Mouse (Mus musculus): ENCODE measurements around the gene Zfp579. TPM values are rescaled to one million over a fixed set of nuclear protein-coding genes. Genes with fewer than 3 reads are reported as not detected.
"Not testable (repeated sequence)": the region's sequence is repeated elsewhere in the genome, so short reads cannot be mapped to it uniquely, and the experiment has no call there.

The Zfp579 gene
- total RNA-seq, 2 experiments from 2014 or later = 36.9 to 39.0 TPM

- DNase-seq (ENCODE audit: low spot score in 2 of 2) = no peak
Observed at GRCm38 (mm10) chr7:5016057-5016456, 20.1 kb upstream of the Zfp579 start.

- peak; percentile 95 for DNase-seq (ENCODE audit: low spot score in 2 of 2)
Observed at GRCm38 (mm10) chr7:5015118-5016001, 19.4 kb upstream of the Zfp579 start, which contains the start of gene Gm44973. TSS of gene Gm44973 (plus strand) at chr7:5015496.

GRCm38 (mm10) chr7:5014251-5015117 lies 18.5 kb upstream of the Zfp579 start, which contains the start of the genes Zfp524 and Fiz1:
TSS of gene Zfp524 (plus strand) at chr7:5014415.
TSS of gene Fiz1 (minus strand) at chr7:5014697.
- peak; percentile 96 to 98 for DNase-seq (ENCODE audit: low spot score in 2 of 2)

GRCm38 (mm10) chr7:5012681-5013513 lies 16.9 kb upstream of the Zfp579 start:
- no peak for DNase-seq (ENCODE audit: low spot score in 2 of 2)

GRCm38 (mm10) chr7:5008229-5008628 lies 12.3 kb upstream of the Zfp579 start:
- DNase-seq (ENCODE audit: low spot score in 2 of 2) = no peak

- DNase-seq (ENCODE audit: low spot score in 2 of 2) = not testable (repeated sequence)
Observed at GRCm38 (mm10) chr7:5002876-5003275, 6.9 kb upstream of the Zfp579 start.

GRCm38 (mm10) chr7:4999876-5000275 lies 3.9 kb upstream of the Zfp579 start:
- DNase-seq (ENCODE audit: low spot score in 2 of 2) = no peak

GRCm38 (mm10) chr7:4996934-4997333 lies 976 bp upstream of the Zfp579 start:
- DNase-seq (ENCODE audit: low spot score in 2 of 2) = no peak

GRCm38 (mm10) chr7:4995268-4996002 lies 523 bp downstream of the Zfp579 start:
- DNase-seq (ENCODE audit: low spot score in 2 of 2) = no peak

- DNase-seq (ENCODE audit: low spot score in 2 of 2) = no peak
Observed at GRCm38 (mm10) chr7:4993999-4994788, 1.8 kb downstream of the Zfp579 start.

GRCm38 (mm10) chr7:4993347-4993998 lies 2.5 kb downstream of the Zfp579 start:
- no peak for DNase-seq (ENCODE audit: low spot score in 2 of 2)

- no peak for DNase-seq (ENCODE audit: low spot score in 2 of 2)
Observed at GRCm38 (mm10) chr7:4988250-4988649, 7.7 kb downstream of the Zfp579 start.

GRCm38 (mm10) chr7:4976832-4977231 lies 19.1 kb downstream of the Zfp579 start:
- DNase-seq (ENCODE audit: low spot score in 2 of 2) = no peak

GRCm38 (mm10) chr7:4975455-4975854 lies 20.5 kb downstream of the Zfp579 start:
- DNase-seq (ENCODE audit: low spot score in 2 of 2) = no peak

- DNase-seq (ENCODE audit: low spot score in 2 of 2) = no peak
Observed at GRCm38 (mm10) chr7:4972321-4973047, 23.5 kb downstream of the Zfp579 start.

GRCm38 (mm10) chr7:4971710-4972109 lies 24.2 kb downstream of the Zfp579 start:
- DNase-seq (ENCODE audit: low spot score in 2 of 2) = no peak

GRCm38 (mm10) chr7:4971068-4971467 lies 24.9 kb downstream of the Zfp579 start, which contains the start of gene Sbk3:
TSS of gene Sbk3 (minus strand) at chr7:4971168.
- no peak for DNase-seq (ENCODE audit: low spot score in 2 of 2)

- DNase-seq (ENCODE audit: low spot score in 2 of 2) = no peak
Observed at GRCm38 (mm10) chr7:4964988-4965387, 31.0 kb downstream of the Zfp579 start.

All from layer of hippocampus, postnatal 14 days (tissue).